Mouse (Mus musculus): Measurements from ENCODE around the gene Poln.
A peak's percentile ranks its signal among the peaks of the same experiment; 100 is the strongest.

The Poln gene

GRCm38 (mm10) chr5:33983309-33984121, 185.7 kb downstream of the Poln start, which contains the start of gene Gm1673:
Gene Gm1673, plus strand, starts transcription at chr5:33983433.
- peak; percentile 87 for DNase-seq (ENCODE audit: low read depth)

GRCm38 (mm10) chr5:33982731-33983259, 186.5 kb downstream of the Poln start:
- DNase-seq (ENCODE audit: low read depth): peak; percentile 39

- no peak for DNase-seq (ENCODE audit: low read depth)
Measured at GRCm38 (mm10) chr5:33976267-33976666, 193.0 kb downstream of the Poln start.

DNA sequence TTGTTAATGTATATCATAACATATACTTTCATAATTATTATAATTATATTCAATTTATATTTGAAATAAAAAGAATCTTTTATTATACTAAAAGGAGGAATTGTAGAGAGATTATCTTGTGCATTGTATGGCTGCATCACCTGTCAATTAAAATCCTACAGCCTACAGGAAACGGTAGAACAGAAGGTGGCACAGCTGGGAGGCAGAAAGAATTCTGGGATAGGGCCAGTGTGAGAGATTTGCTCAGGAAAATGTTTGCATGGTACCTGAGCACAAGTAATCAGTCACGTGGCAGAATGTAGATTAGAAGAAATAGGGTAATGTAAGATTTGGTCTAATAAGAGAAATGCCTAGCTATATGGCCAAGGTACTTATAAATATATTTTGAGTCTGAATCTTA, 194.5 kb downstream of the Poln start:
- no peak for DNase-seq (ENCODE audit: low read depth)

GRCm38 (mm10) chr5:33959382-33959781, 209.9 kb downstream of the Poln start:
- DNase-seq (ENCODE audit: low read depth): no peak
